Mouse (Mus musculus): ENCODE measurements around the gene Scaf8.

GRCm38 (mm10) chr17:3212105-3212504, 97.3 kb downstream of the Scaf8 start:
- TF ChIP-seq CTCF (IDR thresholded peaks at IDR 0.05; ENCODE audit: control insufficient read depth, insufficient read depth, insufficient read length), result no peak
- TF ChIP-seq MYOG (IDR thresholded peaks at IDR 0.05; ENCODE audit: control insufficient read depth, extremely low read depth, insufficient read length), result no peak
- no peak for TF ChIP-seq USF1 (IDR thresholded peaks at IDR 0.05; ENCODE audit: low read depth)
- TF ChIP-seq FOSL1 (IDR thresholded peaks at IDR 0.05; ENCODE audit: insufficient read depth, low read length, poor library complexity, severe bottlenecking), result no peak
- no peak for TF ChIP-seq MAX (IDR thresholded peaks at IDR 0.05)
- TF ChIP-seq CEBPB (IDR thresholded peaks at IDR 0.05; ENCODE audit: low read depth), result no peak
- TF ChIP-seq MYOD1 (IDR thresholded peaks at IDR 0.05; ENCODE audit: control insufficient read depth, insufficient read length, low read depth), result no peak

Measured in C2C12 (cell line).